Mouse (Mus musculus) layer of hippocampus, adult 2 months (tissue): ENCODE results near the gene Igtp. TPM values are rescaled to one million over a fixed set of nuclear protein-coding genes. Genes with fewer than 3 reads are reported as not detected.
"Not testable (repeated sequence)": the region's sequence is repeated elsewhere in the genome, so short reads cannot be mapped to it uniquely, and the experiment has no call there.

Experiments
- DNase-seq, 2 experiments: peaks; one replicate each; pipeline ENCODE4 v3.0.0; 2022; ENCODE audit warnings: low spot score in 2 of 2
- H3K27ac ChIP-seq: fragments of 200-600 bp; 2 replicates; pipeline ENCODE4 v1.8.1; 2022
- H3K4me3 ChIP-seq: fragments of 200-600 bp; 2 replicates; pipeline ENCODE4 v1.8.1; 2022; ENCODE audit warnings: mild to moderate bottlenecking
- CTCF ChIP-seq: fragments of 200-600 bp; conservative IDR thresholded peaks from 2 replicates; pipeline ENCODE4 v1.8.1; 2022; ENCODE audit warnings: antibody characterized with exemption, mild to moderate bottlenecking, moderate library complexity
- total RNA-seq, 2 experiments: library from RNA; stranded (reverse); gene quantifications; 2 replicates each; pipeline ENCODE4 v1.2.3; 2021

The Igtp gene
- total RNA-seq, 2 experiments from 2014 or later, result 1.5 to 1.9 TPM

GRCm38 (mm10) chr11:58193326-58193725 lies 6.0 kb upstream of the Igtp start:
- Histone ChIP-seq H3K27ac (no peak overlapping the region), H3K4me3 (no peak overlapping the region)
- TF ChIP-seq CTCF, result no peak
- DNase-seq, result no peak

GRCm38 (mm10) chr11:58193860-58194520 lies 5.4 kb upstream of the Igtp start:
- Histone ChIP-seq H3K27ac (no peak overlapping the region), H3K4me3 (no peak overlapping the region)
- no peak for TF ChIP-seq CTCF
- no peak for DNase-seq

GRCm38 (mm10) chr11:58198663-58199062 lies 693 bp upstream of the Igtp start:
- DNase-seq, result no peak
- TF ChIP-seq CTCF, result no peak
- Histone ChIP-seq H3K27ac (no peak overlapping the region), H3K4me3 (peak overlapping the region; percentile 72)

- Histone ChIP-seq H3K4me3 (peak overlapping the region; percentile 72; the same call in 1 of the 2 replicates), H3K27ac (no peak overlapping the region)
- DNase-seq, result no peak
- TF ChIP-seq CTCF, result no peak
These were observed 870 bp downstream of the Igtp start for GRCm38 (mm10) chr11:58200226-58200625.

GRCm38 (mm10) chr11:58201052-58201451 lies 1.7 kb downstream of the Igtp start:
- TF ChIP-seq CTCF, result no peak
- no peak overlapping the region for H3K4me3 ChIP-seq
- H3K27ac ChIP-seq, result no peak overlapping the region
- DNase-seq, result no peak

- no peak overlapping the region for H3K27ac ChIP-seq
- no peak for DNase-seq
- TF ChIP-seq CTCF, result no peak
- no peak overlapping the region for H3K4me3 ChIP-seq
These were observed 11.0 kb downstream of the Igtp start for GRCm38 (mm10) chr11:58210321-58210886.

GRCm38 (mm10) chr11:58211062-58211681 lies 11.8 kb downstream of the Igtp start:
- TF ChIP-seq CTCF, result no peak
- H3K27ac ChIP-seq, result no peak overlapping the region
- no peak for DNase-seq
- H3K4me3 ChIP-seq, result no peak overlapping the region

- TF ChIP-seq CTCF, result no peak
- H3K27ac ChIP-seq, result no peak overlapping the region
These were observed 12.3 kb downstream of the Igtp start for GRCm38 (mm10) chr11:58211682-58212067.

GRCm38 (mm10) chr11:58213673-58214342 lies 14.5 kb downstream of the Igtp start:
- DNase-seq, result no peak
- peak overlapping the region; percentile 78; the same call in 1 of the 2 replicates for H3K27ac ChIP-seq
- H3K4me3 ChIP-seq, result no peak overlapping the region
- TF ChIP-seq CTCF, result no peak

More at GRCm38 (mm10) chr11:58211682-58212067, 12.3 kb downstream of the Igtp start:
- H3K4me3 ChIP-seq, result no peak overlapping the region
- DNase-seq, result no peak

GRCm38 (mm10) chr11:58214391-58215048 lies 15.2 kb downstream of the Igtp start:
- DNase-seq, result peak; percentile 40 to 46
- no peak for TF ChIP-seq CTCF
- H3K27ac ChIP-seq, result peak overlapping the region; percentile 78
- peak overlapping the region; percentile 56 for H3K4me3 ChIP-seq

GRCm38 (mm10) chr11:58215049-58215430 lies 15.7 kb downstream of the Igtp start:
- peak overlapping the region; percentile 57 for H3K27ac ChIP-seq
- H3K4me3 ChIP-seq, result peak overlapping the region; percentile 56
- not testable (repeated sequence) for DNase-seq

- H3K4me3 ChIP-seq, result peak overlapping the region; percentile 56; the same call in 1 of the 2 replicates
- DNase-seq, result no peak
- H3K27ac ChIP-seq, result no peak overlapping the region
- no peak for TF ChIP-seq CTCF
These were observed 16.5 kb downstream of the Igtp start for GRCm38 (mm10) chr11:58215814-58216213.

- no peak for TF ChIP-seq CTCF
- DNase-seq, result no peak
- Histone ChIP-seq H3K4me3 (no peak overlapping the region), H3K27ac (no peak overlapping the region)
These were observed 17.5 kb downstream of the Igtp start for GRCm38 (mm10) chr11:58216823-58217222.
